Mouse (Mus musculus) inflammation-experienced regulatory T-cells, adult 6 months (primary cell): ENCODE data around the gene Anxa11. TPM values are rescaled to one million over a fixed set of nuclear protein-coding genes. Genes with fewer than 3 reads are reported as not detected.
"Not testable (repeated sequence)": the region's sequence is repeated elsewhere in the genome, so short reads cannot be mapped to it uniquely, and the experiment has no call there.

Experiments
- ATAC-seq: one replicate; pipeline ENCODE4 v1.8.0; 2017
- polyA plus RNA-seq, 3 experiments: library from polyadenylated mRNA; unstranded; fragments of 100-300 nt; shearing (Covaris generic); gene quantifications; one replicate each; pipeline ENCODE4 v1.2.1; 2017

Anxa11 gene
- polyA plus RNA-seq, 3 experiments from 2014 or later: 55.1 to 93.1 (median 65.4) TPM

- ATAC-seq: no peak
These were observed 30.8 kb downstream of the Anxa11 start for GRCm38 (mm10) chr14:25872461-25873415.

- not testable (repeated sequence) for ATAC-seq
These were observed 34.7 kb downstream of the Anxa11 start for GRCm38 (mm10) chr14:25876640-25877039.

- ATAC-seq: not testable (repeated sequence)
These were observed 39.8 kb downstream of the Anxa11 start for GRCm38 (mm10) chr14:25881769-25882168.

GRCm38 (mm10) chr14:25885886-25886285 lies 43.9 kb downstream of the Anxa11 start:
- peak; percentile 46 for ATAC-seq

- ATAC-seq: not testable (repeated sequence)
These were observed 52.6 kb downstream of the Anxa11 start for GRCm38 (mm10) chr14:25894566-25894965.

GRCm38 (mm10) chr14:25895686-25896085 lies 53.7 kb downstream of the Anxa11 start:
- not testable (repeated sequence) for ATAC-seq

GRCm38 (mm10) chr14:25903000-25903399 lies 61.0 kb downstream of the Anxa11 start, which contains the start of gene Plac9a:
Gene Plac9a, minus strand, starts transcription at chr14:25903100.
- not testable (repeated sequence) for ATAC-seq

GRCm38 (mm10) chr14:25905243-25905642 lies 63.3 kb downstream of the Anxa11 start:
- not testable (repeated sequence) for ATAC-seq

- not testable (repeated sequence) for ATAC-seq
These were observed 65.3 kb downstream of the Anxa11 start for GRCm38 (mm10) chr14:25907272-25907671.

GRCm38 (mm10) chr14:25908976-25909375 lies 67.0 kb downstream of the Anxa11 start:
- ATAC-seq: not testable (repeated sequence)

GRCm38 (mm10) chr14:25918427-25919170 lies 76.6 kb downstream of the Anxa11 start:
- not testable (repeated sequence) for ATAC-seq

- ATAC-seq: peak; percentile 55
These were observed 85.0 kb downstream of the Anxa11 start for GRCm38 (mm10) chr14:25926814-25927561.

- ATAC-seq: peak; percentile 91
These were observed 85.6 kb downstream of the Anxa11 start, which contains the start of gene Tmem254a for GRCm38 (mm10) chr14:25927562-25927881. Gene Tmem254a, minus strand, starts transcription at chr14:25927672.

Other genes with a start within 250 kb of the Anxa11 start
- gene Ppif, start 148.0 kb upstream of the Anxa11 start, polyA plus RNA-seq: 10 to 100 TPM; 19.9 to 30.3 (median 23.0) TPM
- under 1 TPM; 0.11 to 0.28 (median 0.23) TPM for gene Zcchc24, start 73.1 kb upstream of the Anxa11 start, polyA plus RNA-seq
- gene Plac9a, start 60.9 kb downstream of the Anxa11 start, polyA plus RNA-seq: not detected
- 1 to 10 TPM; 2.7 to 8.9 (median 4.3) TPM for gene Tmem254a, start 85.5 kb downstream of the Anxa11 start, polyA plus RNA-seq
- gene Cphx1, start 96.1 kb downstream of the Anxa11 start, polyA plus RNA-seq: not detected
- gene Duxbl1, start 136.4 kb downstream of the Anxa11 start, polyA plus RNA-seq: not detected
- gene Gm9780, start 200.6 kb downstream of the Anxa11 start, polyA plus RNA-seq: not detected
- 10 to 100 TPM; 25.1 to 93.3 (median 41.0) TPM for gene Tmem254c, start 225.2 kb downstream of the Anxa11 start, polyA plus RNA-seq
- under 1 TPM in 1 of 3 experiments, not detected in 2; 0.33 TPM for gene Cphx2, start 239.4 kb downstream of the Anxa11 start, polyA plus RNA-seq
- gene Cphx3, start 240.1 kb downstream of the Anxa11 start, polyA plus RNA-seq: not detected